Mouse (Mus musculus) heart, postnatal 4 days (tissue): Measurements from ENCODE around the gene Cdkal1. TPM values are rescaled to one million over a fixed set of nuclear protein-coding genes. Genes with fewer than 3 reads are reported as not detected.

Experiments
- DNase-seq: peaks from one replicate; pipeline ENCODE4 v3.0.0; 2021
- total RNA-seq, 2 experiments: library from RNA; stranded (reverse); gene quantifications; 2 replicates each; pipeline ENCODE4 v1.2.3; 2021

Gene Cdkal1
- total RNA-seq, 2 experiments from 2014 or later, result 36.4 to 39.5 TPM

DNA sequence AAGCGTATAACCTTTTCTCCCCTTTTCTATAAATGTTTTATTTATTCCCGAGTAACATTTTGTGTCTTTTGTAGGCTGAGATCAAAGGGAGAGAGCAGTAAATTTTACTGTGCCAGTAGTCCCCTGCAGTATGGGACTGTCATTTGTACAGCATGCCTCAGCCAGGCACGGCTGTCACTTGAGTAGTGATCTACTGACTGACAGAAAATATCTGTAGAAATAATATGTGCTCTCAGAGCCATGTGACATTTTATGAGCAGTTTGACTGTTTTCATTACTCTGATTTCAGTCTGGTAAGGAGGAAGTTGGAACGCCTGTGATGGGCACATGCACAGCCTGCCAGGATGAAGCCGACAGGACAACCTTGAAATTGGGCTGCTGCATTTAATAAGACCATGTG is 455.6 kb downstream of the Cdkal1 start:
- no peak for DNase-seq

DNA sequence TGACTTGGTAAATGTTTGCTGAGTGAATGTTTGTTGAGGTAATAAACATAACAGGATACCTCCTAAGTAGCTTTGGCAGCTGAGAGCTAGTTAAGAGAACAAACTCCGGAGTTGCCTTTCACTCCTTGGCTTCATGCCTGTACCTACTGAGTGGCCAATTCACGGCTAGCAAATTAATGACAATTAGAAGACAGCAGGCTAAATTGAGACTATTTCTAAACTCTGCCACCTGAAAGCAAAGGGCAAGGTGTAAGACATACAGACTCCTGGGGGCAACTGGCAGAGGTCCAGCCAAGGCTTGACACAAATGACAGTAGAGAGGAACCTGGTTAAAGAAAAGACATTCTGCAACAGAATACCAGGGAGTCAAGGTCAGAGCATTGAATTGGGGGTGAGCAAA is 457.0 kb downstream of the Cdkal1 start:
- peak; percentile 12 for DNase-seq

DNA sequence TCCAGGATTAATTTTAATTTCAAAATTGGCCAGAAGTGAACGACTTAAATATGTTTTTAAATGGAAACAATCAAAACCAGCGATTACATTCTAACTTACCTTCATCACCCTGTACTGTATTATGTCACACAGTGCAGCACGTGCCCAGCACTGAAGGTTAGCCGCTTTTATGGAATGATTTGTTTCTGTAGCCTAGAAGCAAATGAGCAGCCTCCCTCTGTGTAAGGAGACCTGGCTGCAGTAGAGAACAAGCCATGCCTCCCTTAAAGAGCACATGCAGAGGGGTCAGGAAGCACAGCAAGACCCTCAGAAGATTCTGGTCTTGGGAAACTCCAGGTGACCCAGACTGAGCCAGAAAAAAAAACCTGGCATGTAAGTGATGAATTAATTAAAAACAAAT is 459.8 kb downstream of the Cdkal1 start:
- DNase-seq, result no peak

DNA sequence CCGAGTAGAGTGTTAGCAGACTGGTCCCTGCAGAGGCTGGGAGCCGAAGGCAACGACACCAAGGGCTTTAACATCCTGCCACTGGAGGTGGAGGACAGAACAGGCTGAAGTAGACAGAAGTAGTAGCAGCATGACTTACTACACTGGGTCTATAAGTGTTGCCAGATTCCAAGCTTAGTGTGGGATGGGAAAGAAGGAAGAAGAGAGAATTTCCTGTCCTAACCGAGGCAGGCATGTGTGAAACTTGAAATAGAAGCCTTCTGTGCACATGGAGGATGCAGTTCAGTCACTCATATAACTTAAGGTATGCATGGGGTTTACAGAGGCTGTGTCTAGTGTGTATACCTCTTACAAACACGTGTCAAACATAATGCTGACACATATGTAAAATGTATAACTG is 465.4 kb downstream of the Cdkal1 start:
- DNase-seq, result no peak

DNA sequence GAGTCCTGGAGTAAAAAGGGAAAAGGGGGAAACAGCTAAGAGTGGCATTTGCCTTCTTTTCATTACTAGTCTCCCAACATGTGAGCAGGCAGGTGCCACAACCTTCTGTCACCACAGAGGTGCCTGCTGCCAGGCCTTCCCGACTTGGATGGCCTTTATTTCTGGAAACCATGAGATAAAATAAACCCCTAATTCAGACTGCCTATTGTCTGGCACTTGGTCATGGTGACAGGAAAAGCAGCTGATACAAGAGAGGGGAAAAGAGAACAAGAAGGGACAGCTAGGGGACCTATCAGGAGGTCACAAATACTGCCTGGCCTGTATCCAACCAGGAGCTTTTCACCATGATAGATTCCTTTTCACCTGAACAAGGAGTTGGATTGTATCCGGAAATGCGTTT is 466.6 kb downstream of the Cdkal1 start:
- no peak for DNase-seq

DNA sequence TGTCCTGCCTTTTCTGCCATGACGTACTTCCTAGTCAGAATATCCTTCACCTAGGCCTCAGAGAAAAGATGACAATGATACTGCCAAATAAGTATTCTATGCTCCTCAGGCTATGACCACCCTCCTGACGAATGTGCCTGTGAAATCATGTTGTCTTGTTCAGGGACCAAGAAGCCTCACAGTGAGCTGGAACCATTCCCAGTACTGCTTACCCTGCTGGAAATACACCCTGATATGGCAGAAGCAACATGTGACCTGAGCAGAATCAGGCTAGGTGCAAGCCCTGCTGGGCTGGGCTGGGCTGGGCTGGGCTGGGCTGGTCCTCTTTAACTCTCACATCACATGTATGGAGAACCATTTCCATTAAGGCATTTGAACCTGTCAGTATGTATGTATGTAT is 477.9 kb downstream of the Cdkal1 start:
- peak; percentile 53 for DNase-seq

DNA sequence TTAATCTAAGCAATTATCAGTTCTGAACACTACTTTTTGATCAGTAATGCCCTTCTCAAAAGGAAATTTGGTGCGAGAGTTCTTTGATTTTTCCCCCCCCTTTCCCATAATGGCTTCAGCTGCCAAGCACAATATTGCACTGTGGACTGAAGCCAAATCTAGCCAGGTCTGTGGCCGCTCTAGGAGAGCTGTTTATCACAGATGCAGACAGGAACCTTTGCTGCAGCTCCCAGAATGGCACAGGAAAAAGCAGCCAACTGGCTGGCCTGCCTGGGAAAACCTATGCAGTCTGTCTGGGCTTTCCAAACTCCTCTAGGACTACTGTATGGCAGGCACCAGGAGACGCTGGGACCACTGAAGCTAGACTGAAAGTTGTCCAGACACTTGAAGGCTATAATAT is 483.6 kb downstream of the Cdkal1 start:
- DNase-seq, result peak; percentile 56

DNA sequence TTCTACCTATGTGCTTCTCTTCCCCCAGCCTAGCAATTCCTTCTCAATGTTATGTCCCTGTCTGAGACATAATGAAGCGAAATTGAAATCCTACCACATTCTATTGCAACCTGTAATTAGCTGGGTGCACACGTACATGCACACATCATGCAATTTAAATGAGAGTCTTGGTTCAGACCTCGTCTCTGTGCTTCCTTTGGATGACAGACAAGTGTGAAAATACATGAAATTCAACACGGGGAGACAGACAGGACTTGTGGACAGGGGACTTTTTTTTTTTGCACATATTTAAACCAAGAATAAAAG is 484.1 kb downstream of the Cdkal1 start:
- no peak for DNase-seq

DNA sequence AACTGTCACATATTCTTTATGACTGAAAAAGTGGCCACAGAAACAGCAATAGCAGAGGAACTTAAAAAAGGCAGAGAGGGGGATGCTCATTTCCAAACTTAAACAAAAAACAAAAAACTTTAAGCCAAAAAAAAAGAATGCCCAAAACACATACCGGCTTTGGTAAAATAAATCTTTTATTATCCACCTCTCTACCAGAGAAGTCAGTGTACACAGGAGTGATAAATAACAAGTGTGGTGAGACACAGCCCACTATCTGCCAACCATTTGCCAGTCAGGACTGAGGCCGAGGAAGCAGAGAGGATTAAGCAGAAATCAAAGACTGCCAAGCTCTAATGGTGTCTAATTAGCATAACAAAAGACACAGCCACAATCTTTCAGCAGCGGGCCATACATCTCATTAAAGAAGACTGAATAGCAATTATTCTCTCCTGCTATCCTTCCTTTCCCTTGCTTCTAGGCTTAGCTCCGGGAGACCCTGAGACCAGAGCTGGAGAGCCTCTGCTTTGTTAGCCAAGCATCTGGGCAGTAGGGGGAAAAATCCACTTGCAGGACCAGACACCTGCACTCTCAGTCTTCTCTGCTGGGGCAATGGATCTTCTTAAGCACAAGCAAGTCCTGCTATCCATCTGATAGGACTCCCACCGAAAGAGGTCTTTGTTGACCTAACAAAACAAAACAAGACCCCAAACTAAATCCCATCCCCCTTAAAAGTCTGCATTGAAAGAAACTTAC is 484.6 kb downstream of the Cdkal1 start:
- no peak for DNase-seq

DNA sequence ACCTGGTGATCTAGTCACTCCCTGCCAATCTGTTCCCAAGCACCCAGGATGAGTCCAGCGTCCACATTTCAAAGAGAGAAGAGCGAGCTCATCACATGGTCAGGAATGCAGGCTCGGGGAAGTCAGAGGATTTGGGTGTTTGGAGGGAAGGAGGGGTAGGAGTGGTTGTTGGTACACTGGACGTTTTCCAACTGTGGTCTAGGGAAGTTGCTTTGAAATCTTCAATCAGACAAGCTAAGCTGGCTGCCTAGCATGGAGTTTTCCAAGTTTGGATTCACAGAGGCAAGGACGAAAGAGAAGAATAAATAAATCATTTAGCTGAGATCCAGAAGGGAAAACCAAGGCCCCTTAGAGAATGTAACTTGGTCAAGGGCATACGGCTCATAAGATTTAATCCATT is 486.7 kb downstream of the Cdkal1 start:
- DNase-seq, result no peak

DNA sequence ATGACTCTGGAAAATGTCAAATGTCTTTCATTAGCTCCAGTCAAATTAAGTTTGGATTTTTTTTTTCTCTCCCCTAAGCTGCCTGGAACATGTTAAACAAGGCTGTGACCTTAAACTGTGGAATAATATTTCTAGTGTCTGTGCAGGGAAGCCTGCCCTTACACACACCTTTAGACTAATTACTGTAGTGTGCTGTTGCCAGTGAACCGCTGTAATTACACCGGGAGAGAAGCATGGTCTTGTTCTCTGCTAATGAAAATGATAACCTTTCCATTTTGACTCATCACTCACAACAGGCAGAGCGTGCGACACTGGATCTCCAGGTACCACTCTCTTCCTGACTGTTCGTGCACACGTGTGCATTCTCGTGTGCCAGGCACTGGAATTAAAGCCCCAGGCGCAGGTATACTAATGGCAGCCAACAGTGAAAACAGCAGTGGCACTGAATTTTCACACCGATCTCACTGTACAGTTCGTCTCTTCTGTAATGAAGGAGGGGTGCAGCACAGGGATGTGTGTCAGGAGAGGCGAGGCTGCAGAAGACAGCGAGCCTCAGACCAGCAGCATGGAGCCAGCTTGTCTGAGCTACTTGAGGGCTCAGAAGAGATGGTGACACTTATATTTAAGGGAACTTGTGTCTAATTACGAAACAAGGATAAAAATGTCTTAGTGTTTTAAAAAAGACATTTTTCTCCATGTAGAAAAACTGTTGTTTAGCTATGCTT is 490.4 kb downstream of the Cdkal1 start:
- DNase-seq, result no peak

DNA sequence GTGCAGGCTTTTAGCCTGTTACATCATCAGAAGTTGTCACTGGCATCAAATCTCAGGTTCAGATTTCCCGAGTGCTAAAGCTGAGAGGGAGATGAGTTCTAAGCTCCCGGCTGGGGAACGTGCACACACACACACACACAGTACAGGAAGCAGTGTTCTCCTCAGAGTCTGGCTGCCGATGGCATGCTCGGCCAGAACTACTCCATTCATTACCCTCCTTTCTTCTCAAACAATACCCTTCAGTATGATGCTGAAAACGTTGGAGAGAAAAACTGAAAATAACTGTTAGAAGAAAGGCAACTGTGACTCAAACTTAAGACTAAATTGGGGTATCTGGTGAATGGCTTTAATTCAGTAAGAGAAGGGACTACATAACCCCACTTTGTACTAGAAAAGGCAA is 491.5 kb downstream of the Cdkal1 start:
- no peak for DNase-seq

DNA sequence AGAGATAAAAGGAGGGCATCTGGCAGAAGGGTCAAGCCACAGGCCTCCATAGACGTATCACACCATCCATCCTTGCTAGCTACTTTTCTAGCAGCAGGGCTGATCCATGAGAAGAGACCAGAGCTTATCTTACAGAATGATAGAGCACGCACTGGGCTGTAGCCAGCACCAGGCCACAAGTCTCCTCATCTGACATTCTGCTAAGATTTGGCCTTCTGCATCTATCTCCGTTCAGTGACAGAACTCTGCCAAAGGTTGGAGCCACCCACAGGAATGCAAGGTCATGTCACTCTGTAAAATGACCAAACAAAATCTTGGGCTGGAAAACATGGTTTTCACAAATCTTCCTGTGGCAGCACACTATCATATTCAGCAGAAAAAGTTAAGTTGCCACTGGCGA is 493.6 kb downstream of the Cdkal1 start:
- DNase-seq, result no peak

DNA sequence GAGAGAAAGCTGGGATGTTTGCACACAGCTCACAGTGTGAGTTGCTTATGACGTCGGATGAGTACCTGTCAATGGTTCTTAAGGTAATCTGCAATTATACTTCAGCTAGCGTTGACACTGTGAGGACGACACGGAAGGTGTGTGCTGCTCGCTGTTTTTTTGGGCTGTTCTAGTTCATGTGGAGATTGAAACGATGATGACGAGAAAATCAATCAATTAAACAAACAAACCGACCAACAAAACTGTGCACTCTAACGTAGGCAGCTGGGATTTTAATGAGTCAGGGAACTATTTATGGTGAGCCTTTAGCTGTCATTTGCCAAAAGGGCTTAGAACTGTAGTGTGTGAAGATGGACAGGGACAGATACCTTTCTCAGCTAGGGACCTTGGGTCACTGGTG is 494.6 kb downstream of the Cdkal1 start:
- DNase-seq, result no peak

DNA sequence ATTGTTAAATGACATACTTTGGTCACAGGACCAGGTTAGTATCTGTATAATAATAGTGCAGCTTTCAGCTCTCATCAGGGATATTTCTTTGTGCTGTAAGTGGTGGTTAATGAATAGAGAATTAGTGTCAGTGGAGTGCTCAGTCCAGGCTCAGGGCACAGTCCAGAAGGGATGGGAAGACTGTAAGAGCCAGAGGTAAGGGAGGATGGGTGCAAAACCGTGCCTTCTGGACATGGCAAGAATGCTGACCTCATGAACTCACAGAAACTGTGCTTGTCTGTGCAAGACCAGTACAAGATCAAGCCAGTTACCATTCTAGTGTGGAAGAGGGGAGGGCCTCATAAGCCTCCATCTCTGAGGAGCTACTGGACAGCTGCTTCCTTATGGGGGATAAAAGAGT is 496.1 kb downstream of the Cdkal1 start:
- DNase-seq, result no peak

DNA sequence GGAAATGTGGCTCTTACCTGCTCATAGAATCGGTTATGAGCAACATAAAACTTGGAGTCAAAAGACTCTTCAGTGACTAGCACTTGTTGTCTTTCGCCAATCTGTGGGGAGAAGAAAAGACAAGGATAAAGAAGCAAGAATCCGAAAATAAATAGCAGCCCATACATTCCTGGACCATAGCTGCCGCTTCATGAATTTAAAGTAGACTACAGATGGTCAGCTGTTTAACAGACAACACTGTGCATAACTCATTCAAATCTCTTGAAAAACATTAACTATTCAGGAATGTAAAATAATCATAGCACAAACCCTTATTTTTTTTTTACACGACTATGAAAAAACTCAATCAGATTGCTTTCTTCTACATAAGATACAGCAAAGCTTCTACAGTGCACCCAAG is 498.0 kb downstream of the Cdkal1 start:
- DNase-seq, result no peak

DNA sequence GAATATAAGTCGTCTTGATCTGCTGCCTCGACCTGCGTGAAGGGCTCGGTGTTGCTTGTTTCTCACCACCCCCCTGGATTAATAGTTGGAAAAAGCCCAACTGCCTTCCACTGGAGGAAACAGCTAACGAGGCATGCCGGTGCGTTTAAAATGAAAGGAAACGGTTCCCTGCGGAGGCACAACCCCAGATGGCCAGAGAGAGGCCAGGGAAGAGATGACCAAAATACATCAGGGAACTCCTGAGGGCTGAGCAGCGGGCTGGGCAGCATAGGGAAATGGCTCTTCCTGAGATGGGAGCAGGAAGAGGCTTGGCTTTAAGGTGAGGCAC is 499.4 kb downstream of the Cdkal1 start:
- peak; percentile 26 for DNase-seq

DNA sequence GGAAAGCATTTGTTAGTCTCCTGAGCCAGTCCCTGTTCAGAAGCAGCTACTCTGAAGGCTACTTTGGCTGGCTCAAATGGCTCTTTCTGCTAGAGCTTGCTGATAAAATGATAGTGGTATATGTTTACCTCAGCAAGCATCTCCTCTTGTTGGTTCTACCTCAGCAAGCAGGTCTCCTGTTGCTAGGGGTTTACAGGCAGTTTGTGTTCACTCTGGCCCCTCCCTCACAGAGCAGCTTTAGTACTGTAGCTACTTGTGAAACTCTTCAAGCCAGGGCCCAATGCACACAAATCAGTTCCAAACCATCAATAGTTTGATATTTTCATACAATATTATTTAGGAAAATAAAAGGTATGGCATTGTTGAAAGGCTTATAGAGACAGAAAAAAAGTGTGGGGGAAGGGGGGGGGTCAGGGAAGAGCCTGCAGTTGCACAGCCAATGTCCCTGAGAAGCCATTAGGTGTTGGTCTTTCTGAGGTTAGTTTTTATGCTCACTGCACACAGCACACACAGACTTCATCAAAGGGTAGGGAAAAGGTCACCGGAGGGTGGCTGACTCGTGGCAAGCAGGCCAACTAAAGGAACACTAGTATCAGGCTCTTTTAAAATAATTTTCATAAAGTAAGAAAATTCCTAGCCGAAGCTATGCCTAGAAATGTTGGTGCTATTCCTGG is 499.9 kb downstream of the Cdkal1 start:
- no peak for DNase-seq

DNA sequence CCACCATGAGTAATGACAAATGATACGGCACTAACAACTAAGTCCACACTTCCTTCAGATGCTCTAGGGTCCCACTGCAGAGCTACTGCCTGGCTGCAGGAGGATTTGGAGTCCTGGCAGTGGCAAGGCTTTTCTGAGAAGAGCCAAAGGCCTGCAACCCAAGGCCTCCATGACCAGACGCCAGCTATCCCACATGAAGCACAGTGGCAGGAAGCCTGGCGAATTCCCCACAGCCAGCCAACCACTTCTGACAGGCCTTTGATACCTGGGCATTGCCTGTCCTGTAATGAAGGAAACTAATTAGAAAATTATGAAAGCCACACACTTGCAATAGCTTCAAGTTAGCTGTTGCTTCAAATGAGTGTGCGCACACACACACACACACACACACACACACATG is 500.5 kb downstream of the Cdkal1 start:
- DNase-seq, result no peak

DNA sequence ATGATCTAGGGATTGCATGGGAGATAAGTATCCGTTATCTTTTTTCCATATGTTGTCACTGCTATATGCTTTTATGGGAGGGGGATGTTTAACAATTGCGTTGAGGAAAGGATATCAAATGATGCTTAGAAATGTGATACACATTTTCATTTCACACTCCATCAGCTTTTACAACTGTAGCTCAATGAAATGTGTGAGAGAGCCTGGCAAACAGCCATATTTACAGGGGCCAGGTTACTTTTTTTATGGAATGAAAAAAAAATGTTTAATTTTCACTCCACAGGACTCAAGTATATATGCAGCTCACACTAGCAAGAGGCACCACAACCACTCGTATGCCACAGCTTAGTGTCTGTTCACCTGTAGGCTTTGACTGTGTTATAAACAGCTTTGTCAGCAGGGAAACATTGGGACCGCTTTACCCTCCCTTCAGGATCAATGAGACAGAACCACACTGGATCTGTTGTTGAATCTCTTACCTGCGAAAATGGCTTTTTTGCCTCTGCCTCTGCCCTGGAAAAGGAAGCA is 501.5 kb downstream of the Cdkal1 start:
- DNase-seq, result no peak

DNA sequence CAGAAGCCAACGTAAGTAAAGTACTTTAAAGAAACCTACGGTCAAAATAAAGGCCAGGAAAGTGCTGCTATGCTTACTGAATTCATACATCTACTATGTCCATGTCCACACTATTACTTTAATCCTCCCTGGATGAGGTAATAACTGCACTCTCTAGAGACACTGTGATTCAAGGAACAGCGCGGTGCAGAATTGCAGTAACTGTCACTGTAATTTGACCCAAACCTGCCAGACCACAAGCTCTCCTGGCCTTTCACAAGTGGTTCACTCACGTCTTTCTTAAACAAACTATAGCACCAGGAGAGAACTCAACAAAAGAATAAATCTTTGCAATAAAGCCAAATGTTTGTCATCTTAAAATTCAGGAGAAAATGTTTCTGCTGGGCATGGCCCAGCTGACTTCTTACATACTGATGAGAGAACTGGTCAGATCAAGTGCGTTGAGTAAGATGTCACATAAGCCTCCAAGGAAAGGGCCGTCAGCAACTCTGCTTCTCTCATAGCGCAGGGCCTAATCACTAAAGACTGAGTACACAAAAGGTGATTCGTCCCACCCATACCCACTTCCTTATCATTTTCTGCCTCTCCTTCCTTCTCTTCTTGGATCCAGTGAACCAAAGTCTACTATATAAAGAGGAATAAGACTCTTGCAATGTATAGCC is 504.3 kb downstream of the Cdkal1 start:
- no peak for DNase-seq

DNA sequence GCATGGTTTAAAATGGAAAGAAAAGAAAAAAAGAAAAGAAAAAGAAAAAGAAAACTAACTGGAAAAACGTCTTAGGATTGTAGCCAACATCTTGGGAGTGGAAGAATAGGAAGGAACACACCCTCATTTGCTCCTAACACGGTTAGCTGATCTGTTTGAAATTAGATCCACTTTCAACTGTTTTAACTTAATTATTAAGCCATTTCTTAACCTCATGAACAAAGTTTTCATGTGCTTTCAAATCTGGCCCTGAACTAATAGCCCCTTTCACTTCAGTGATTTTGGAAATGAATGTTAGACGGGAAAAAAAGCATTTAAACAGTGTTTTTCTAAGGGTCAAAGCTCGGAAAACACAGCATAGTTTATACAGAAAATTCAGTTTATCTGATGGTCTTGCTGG is 505.5 kb downstream of the Cdkal1 start:
- no peak for DNase-seq

DNA sequence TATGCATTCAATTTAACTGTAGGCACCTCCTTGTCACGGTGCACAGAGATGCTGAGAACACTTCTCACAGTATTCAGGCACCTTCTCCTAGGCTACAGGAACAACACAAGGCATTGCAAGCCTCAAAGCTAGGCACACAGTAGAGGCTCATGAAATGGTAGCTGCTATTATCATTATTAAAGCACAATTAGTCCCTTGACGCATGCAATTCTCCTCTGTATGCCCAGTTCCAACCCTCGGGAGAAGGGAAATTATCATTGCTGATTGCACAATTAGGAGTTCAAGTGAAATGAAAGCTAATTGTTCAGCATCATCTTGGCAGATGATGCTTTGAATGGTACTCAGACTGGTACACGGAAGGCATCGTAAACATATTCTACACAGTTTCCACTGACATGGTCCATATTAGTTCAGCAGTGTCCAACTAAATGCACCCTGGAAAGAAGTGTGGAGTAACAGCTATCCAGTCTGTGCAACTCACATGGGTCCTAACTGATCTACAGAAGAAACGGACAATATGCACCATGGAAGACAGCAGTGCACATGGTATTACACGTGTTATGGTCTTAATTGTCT is 506.0 kb downstream of the Cdkal1 start:
- DNase-seq, result no peak
